Mouse (Mus musculus) brain, embryonic 14.5 days (tissue): Measurements from ENCODE around the gene Micu2. TPM values are rescaled to one million over a fixed set of nuclear protein-coding genes. Genes with fewer than 3 reads are reported as not detected.
"Not testable (repeated sequence)": the region's sequence is repeated elsewhere in the genome, so short reads cannot be mapped to it uniquely, and the experiment has no call there.

Experiments used
- DNase-seq: peaks from one replicate; pipeline ENCODE4 v3.0.0-alpha.2; 2011; ENCODE audit warnings: low read depth
- CTCF ChIP-seq: fragments of 200-500 bp; IDR thresholded peaks from 2 replicates; pipeline ENCODE4 v1.5.1; 2012; ENCODE audit warnings: inconsistent platforms, mild to moderate bottlenecking, moderate library complexity, borderline replicate concordance; ENCODE audit not compliant: insufficient read depth, insufficient read length; ENCODE audit errors: extremely low read depth
- POLR2A ChIP-seq: fragments of 200-500 bp; IDR thresholded peaks from 2 replicates; pipeline ENCODE4 v1.6.1; 2012; ENCODE audit warnings: mild to moderate bottlenecking, inconsistent platforms, borderline replicate concordance; ENCODE audit not compliant: poor library complexity, insufficient read depth, insufficient read length, severe bottlenecking; ENCODE audit errors: extremely low read depth
- polyA plus RNA-seq: library from polyadenylated mRNA; depleted of rRNA; stranded (reverse); fragments of >200 nt; gene quantifications from 2 replicates; pipeline ENCODE4 v1.2.3, GENCODE M21; 2012

Gene Micu2
- polyA plus RNA-seq, 1 experiment: 39.9 TPM

DNA sequence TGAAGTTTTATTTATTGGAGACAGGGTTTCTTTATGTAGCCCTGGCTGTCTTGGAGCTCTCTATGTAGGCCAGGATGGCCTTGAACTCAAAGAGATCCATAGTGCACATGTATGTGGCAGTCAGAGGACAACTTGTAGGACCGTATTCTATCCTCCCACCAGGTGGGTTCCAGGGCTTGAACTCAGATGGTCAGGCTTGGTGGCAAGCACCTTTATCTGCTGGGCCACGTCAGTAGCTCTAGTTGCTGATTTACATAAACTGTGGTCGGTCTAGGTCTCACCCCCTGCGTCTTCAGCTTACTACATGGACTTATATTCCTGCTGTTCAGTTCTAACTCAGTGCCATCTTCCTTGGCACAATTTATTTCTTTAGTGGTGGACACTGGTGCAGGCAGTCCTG lies 87.7 kb downstream of the Micu2 start:
- TF ChIP-seq CTCF: no peak
- no peak for TF ChIP-seq POLR2A
- DNase-seq: no peak

GRCm38 (mm10) chr14:57910501-57911068 lies 88.5 kb downstream of the Micu2 start:
- peak; percentile 94 for DNase-seq
- no peak for TF ChIP-seq POLR2A
- peak; percentile 87 for TF ChIP-seq CTCF

DNA sequence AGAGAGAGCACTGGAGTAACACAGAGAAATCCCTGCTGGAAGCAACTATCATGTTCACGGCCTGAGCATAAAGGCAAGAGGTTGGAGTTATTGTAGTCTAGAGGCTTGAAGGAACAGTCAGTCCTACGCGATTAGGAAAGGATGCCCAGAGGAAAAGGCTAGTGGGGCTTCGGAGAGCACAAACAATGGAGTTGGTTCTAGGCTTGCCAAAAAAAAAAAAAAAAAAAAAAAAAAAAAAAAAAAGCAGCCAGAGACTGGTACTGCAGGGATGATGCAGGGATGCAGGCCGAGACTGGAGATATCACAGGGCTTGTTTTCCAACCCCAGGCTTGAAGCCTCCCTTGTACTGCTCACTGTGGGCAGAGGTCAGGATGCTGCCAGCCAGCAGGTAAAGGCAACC lies 89.8 kb downstream of the Micu2 start:
- no peak for DNase-seq
- TF ChIP-seq POLR2A: no peak
- TF ChIP-seq CTCF: no peak

DNA sequence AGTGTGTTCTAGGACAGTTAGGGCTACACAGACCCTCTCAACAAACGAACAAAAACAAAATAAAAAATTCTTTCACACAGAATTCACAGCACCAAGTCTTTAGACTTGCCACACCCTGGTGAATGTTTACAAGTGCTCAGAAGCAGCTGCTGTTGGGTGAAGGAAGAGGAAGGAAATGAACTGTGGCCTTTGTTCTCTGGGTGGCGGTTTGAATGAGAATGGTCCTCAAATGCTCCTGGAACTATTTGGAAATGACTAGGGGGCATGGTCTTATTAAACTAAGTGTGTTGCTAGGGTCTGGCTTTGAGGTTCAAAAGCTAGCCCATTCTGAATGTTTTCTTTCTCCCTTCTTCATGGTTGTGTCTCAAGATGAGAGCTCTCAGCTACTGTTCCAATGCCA lies 90.6 kb downstream of the Micu2 start:
- no peak for DNase-seq
- TF ChIP-seq POLR2A: no peak
- TF ChIP-seq CTCF: no peak

DNA sequence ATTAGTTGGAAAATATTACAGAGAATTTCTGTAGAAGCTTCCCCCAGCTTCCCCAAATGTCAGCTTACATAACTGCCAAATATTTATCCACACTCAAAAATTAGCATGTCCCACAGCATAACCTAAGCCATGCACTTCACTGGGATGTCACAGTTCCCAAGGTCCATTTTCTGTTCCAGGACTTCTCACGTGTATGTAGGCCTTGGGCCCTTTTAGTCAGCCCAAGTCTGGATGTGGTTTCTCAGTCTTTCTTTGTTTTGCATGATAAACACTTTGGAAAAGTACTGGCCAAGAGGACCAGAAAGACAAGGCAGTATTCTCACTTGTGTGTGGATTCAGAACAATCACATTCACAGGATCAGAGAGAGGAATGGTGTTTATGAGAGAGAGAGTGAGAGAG lies 97.1 kb downstream of the Micu2 start:
- no peak for TF ChIP-seq CTCF
- TF ChIP-seq POLR2A: no peak
- no peak for DNase-seq

DNA sequence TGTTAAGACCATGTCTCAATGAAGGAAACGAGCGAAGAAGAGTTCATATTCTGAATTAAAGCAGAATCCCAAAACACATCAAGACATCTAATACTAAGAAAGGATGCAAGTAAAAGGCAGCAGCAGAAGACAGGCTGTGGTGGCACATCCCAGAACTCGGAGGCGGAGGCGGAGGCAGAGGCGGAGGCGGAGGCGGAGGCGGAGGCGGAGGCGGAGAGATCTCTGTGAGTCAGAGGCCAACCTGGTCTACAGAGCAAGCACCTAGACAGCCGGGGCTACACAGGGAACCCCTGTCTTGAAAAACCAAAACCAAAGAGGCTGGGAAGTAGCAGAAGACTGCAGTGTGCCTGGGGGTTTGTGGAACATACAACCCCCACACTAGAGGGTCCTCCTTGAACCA lies 102.2 kb downstream of the Micu2 start:
- no peak for TF ChIP-seq CTCF
- no peak for TF ChIP-seq POLR2A
- no peak for DNase-seq

DNA sequence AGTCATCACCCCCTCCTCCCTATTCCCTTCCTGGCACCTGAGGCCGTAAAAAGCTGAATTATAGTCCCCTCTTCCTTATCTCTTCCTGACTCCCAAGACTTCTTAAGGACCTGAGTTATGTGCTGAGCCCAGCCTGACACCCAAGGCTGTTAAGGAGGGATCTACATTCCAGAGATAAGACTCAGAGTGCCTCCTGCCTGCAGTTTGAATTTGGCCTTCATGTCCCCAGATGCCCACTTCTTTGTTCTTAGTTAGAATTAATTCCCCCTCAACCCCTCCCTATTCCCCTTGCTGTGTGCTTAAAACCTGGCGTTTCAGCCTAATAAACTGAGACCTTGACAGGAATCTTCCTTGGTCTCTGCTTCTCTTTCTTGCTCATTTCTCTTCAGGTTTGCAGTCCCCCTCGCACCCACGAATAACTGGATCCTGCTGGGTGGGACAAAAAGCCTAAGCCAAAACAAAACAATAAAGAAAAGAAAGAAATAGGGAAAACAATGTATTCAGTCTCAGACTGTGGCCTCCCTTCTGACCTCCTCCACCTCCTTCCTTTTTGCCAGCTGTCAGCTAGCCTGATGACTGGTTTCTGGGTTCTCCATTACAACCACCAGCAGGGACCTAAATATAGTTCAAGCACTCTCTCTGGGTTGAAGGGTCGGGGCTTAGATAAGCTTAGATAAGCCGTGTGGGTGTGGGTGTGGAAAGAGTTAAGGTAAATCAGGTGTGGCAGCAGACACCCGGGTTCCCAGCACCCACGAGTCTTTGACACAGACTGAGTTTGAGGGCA lies 102.8 kb downstream of the Micu2 start:
- not testable (repeated sequence) for DNase-seq

DNA sequence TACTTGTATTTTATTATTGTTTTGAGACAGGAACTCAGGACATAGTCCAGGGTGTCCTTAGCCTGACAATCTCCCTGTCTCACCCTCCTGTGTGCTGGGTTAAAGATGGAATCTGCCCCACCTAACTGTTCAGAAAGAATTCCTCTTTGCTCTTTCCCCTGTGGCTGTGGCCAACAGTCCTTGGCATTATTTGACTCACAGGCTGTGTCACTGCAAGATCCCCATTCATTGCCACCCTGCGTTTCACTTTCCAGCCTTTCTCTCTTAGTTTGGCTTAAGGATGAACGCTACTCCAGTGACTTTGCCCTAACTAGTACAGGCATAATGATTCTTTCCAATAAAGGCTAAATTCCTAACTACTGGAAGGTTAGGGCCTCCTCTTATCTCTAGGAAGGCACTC lies 104.7 kb downstream of the Micu2 start:
- TF ChIP-seq CTCF (no peak), POLR2A (no peak)
- no peak for DNase-seq

DNA sequence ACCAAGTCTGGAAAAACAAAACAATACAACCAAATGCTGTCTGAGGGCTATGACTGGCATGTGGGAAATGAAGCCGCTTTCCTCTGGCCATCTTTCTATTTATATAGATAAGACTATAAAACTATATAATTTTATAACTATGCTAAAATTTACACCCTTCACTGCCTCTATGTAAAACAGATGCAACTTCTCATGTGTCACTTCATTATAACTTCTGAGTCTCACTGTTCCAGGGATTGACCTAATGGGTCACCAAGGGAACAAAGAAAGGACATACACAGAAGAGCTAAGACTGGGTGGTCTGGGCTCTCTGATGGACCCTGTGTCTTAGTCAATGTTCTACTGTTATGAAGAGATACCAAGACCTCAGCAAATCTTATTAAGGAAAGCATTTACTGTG lies 106.1 kb downstream of the Micu2 start:
- no peak for TF ChIP-seq CTCF
- no peak for TF ChIP-seq POLR2A
- DNase-seq: no peak

DNA sequence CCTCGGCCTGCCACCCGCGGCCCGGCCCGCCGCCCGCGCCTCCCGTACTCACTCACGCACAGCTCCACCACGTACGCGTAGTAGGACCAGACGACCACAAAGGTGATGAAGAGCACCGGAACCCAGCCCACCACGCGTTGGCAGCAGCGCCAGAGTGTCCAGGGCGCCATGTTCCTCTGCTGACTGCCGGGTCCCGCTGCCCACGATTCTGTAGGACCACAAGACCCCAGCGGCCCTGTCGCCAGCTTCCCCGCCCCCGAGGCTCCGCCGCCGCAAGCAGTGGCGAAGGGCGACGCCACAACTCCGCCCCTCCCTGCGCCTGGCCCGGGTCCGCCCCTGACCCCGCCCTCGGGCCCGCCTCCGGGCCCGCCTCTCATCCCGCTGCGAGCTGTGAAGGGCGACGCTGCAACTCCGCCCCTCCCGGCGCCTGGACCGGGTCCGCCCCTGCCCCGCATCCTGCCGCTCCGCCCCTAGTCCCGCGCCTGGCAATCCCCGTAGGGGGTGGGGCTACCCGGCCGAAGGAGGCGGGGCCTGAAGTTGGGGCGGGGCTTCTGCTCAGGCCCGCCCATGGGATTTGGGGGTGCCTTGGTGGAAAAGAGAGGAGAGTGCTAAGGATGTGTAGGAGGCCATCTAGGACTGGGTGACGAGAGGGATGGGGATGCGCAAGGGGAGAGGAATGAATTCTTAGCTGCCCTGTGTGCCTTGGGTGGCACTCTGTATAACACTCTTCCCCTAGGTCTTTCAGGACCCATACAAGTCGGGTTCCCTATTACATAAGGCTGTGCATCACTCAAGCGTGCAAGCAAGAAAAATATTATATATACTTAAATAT lies 108.8 kb downstream of the Micu2 start, which contains the start of gene Zdhhc20:
TSS of gene Zdhhc20 (minus strand) at position 266 of the 832 bp plus-strand sequence.
- TF ChIP-seq POLR2A (peak; percentile 84), CTCF (no peak)
- DNase-seq: peak; percentile 98

GRCm38 (mm10) chr14:57889541-57890010 lies 109.5 kb downstream of the Micu2 start:
- peak; percentile 76 for DNase-seq
- no peak for TF ChIP-seq CTCF
- TF ChIP-seq POLR2A: no peak

DNA sequence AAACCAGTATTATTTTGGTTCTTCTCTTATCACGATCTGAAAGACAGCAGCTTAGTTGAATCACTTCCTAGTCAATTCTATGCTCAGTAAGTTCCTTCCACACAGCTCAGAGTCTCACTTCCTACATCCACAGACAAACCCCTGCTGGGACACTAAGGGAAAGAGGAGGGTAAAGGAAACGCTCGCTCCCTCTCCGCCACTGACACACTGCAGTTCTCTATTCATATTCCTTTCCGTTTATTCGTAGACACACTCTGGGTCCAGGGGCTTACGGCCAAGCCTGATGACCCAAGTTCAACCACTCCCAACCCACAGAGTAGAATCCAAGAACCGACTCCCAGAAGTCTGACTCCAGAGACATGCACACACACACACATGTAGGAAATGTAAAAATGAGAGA lies 111.9 kb downstream of the Micu2 start:
- TF ChIP-seq CTCF (no peak), POLR2A (no peak)
- DNase-seq: no peak

GRCm38 (mm10) chr14:57886032-57886431 lies 113.0 kb downstream of the Micu2 start:
- TF ChIP-seq CTCF: no peak
- no peak for TF ChIP-seq POLR2A
- no peak for DNase-seq
